Mouse (Mus musculus) cerebellum, adult 9-11 months (tissue): ENCODE results near the gene Prss45.

ENCODE experiments used
- DNase-seq: peaks from one replicate; pipeline ENCODE4 v3.0.0; 2022

The Prss45 gene

DNA sequence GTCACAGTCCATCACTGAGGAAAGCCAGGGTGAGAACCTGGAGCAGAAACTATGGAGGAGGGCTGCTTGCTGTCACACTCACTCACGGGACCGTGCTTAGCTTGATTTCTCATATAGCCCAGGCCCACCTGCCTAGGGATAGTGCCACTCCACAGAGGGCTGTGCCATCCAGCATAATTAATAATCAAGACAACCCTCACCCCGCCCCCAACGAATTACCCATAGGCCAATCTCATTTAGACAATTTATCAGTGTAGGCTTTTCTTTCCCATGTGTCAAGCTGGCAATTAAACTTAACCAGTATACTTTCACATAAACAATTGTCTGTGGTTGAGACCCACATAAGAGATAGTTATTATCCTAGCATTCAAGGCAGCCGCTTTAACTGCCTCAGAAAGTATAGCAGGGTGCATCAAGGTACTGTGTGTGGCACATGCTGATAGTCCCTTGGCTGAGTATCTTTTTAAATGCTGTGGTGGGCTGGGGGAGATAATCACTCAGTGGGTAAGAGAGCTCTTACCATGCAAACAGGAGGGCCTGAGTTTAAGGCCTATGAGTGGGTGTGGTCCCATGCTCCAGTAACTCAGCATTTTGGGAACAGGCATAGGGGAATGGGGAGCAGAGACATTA is 24.7 kb downstream of the Prss45 start:
- DNase-seq: no peak

DNA sequence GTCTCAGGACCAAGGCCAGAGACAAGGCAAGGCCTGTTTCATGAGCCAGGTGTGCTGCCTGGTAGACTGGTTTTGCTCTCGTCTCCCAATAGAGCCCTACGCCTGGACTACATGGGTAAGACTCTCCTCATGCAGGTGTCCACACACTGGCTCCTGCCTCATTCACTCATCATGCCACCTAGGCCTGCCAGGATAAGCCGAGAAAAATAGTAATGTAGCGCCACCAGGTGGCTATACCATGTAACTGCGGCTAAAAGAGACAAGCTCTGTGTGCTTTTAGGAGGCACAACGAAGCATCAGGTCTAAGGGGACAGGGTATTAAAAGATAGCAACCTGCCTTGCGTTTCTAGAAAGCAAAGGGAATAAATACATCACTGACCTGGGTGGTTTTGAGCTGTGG is 36.6 kb downstream of the Prss45 start:
- peak; percentile 40 for DNase-seq

DNA sequence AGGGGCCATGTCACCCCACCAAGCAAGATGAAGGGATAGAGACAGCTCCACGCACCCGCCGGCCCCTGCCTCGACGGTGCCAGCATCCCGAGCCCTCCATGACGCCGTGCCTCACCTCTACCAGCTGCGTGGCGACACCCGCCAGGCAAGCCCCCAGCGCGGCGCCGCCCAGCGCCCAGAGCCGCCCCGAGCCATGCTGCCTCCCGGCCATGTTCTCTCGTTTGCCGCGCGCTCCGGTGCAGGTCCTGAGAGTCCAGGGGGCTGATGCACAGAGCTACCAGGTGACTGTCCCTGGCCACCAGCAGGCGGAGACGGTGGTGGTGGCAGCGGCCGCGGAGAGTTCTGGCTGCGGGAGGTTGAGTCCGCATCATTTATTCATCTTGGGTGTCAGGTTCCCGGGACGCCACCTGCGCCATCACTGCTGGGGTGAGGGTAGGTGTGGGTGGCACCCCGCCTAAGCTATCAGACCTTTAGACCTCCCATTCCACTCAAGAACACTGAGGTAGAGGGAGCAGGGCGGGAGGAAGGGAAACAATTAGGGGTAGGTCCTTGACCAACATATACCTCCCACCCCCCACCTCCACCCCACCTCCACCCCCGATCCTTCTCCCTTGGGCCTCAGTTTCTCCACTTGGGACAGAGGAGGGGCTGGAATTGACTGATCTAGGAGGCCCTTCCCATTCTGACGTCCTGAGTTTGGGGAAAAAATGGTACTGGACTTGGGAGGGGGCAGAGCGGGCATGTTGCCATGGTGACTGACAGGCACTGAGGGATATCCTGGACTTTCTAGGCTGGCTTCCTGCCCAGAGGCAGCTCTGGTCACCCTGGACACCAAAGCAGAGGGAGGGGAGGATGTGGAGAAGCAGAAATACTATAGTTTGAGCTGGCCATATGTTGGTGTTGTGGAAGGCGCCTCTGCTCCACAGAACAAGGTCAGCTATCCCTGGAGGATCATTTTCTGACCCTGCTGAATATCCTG is 39.6 kb downstream of the Prss45 start:
- DNase-seq: no peak

DNA sequence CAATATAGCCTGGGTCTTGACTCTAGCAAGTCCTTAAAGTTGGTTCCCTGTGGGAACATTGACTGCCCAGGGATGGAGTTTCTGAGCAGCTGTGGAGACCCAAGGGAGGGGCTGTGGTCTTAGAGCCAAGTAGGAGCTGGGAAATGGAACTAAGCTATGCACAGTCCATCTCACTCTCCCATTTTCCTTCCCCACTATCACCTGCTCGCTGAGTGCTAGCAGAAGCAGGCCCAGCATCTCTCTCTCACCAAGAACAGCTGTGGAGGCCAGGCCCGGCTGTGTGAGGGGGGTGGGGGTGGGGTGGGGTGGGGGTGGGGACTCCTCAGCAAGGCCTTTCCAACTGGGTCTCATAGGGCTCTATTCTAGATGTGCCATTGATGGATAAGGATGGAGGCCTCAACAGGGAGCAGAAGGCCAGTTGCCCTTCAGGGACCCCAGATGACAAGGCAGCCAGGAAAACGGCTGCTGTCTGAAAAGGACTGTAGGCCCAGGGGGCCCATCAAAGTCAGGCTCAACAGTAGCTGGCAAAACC is 40.3 kb downstream of the Prss45 start:
- no peak for DNase-seq

DNA sequence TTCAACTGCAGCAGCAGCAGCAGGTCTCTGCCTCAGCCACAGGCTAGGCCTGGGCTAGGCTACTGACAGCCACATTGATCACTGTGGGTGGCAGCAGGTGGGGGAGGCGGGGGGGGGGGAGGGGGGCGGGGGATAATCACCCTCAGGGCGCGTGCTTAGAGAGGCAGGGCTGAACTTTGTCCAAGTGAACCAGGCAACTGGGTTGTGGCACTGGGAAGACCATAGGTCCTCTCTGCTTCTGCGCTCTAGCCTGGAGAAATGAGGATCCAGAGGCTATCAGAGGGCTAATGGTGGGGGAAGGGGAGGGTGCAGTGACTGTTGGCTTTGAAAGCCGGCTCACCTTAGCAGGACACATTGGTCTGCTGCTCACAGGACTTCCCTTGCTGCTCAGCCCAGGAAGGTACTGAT is 40.9 kb downstream of the Prss45 start:
- DNase-seq: no peak

DNA sequence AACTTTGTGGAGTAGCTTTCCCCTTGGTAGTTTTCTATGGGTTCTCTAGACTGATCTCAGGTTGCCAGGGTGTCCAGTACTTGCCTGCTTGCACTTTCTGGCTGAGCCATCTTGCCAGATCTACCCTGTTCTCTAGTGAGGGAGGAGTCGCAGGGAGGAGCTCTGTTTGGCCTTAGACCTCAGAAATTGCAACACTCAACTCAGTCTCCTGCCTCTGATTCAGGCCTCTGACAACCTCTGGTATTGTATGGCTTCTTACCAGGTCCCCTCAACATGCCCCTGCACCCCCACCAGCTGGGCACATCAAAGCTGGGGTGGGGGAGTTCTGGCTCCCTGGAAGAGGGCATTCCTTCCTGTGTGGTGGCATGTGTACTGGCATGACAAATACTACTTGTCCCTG is 43.0 kb downstream of the Prss45 start:
- DNase-seq: no peak

DNA sequence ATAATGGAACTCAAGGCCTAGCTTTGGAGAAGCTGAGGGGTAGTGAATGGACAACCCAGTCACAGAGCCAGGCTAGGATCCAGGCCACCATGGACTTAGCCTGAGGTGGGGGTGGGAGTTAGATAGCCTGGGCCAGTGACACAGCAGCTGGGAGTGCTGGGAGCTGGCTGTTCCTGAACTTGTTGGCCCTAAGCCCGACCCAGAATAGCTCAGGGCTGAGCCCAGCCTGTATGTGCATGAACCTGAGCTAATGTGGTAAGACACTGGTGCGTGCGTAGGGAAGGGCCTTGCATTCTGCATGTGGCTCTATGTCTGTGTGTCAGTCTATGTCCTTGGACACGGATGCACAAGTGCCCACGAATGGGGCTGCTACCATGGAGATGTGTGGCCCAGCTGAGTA is 43.5 kb downstream of the Prss45 start:
- DNase-seq: no peak

DNA sequence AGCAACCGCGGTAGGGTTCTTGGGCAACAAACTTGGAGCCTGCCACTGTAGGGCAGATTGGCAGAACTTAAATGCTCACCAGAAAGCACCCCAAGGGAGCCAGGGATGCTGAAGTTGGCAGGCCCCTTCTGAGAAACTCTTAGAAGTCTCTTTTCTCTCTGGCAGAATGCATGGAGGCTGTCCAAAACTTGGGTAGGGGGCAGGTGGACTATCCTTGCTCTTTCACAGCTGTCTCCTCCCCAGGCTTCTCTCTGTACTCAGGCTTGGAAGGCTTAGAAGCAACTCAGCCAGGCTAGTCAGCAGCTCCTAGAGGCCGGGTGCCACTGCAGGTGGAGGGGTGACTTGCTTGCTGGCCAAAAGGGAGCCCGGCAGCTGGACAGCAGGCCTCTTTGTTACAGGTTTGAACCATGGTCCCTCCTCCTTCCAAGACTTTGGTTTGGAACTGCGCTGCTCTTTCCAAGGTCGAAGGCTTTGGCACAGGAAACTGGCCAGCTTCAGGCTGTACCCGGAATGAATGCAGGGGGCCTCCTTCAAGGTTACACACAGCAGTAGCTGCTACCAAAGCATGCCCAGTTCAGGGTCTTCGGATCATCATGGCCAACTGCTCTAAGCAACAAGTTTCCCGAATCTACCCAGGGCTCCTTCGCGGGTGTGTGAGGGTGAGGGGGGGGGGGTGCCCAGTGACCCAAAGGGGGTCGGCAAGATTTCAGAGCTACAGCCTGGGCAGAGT is 45.0 kb downstream of the Prss45 start, which contains the start of gene Als2cl:
Als2cl (plus strand) TSS at position 680 of the 730 bp plus-strand sequence.
- peak; percentile 26 for DNase-seq

DNA sequence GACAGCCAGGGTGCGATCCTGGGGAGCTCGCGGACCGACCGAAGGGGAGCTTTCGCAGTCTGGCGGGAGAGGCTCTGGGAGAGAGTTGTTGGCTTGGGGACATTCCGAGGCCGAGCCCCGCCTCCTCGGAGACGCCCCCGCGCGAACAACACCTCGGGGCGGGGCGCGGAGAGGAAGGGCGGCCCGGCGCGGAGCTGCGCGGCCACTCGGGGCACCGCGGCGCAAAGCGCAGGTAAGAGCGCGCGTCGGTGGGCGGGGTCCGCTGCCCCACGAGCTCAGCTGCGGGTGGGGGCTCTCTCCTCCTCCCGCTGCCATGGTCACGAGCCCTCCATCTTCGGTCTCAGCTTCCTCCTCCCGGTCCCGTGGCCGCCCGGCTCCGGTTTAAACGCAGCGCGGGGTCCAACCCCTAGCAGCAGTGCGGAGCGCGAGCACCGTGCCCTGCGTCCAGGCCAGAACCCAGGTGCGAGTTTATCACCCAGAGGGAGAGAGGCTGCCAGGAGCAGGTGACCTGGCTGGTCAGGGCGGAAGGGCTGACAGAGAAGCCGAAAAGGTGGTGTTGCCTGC is 45.7 kb downstream of the Prss45 start, which contains the start of gene Tmie:
Tmie (minus strand) TSS at position 116 of the 564 bp plus-strand sequence.
- DNase-seq: no peak

DNA sequence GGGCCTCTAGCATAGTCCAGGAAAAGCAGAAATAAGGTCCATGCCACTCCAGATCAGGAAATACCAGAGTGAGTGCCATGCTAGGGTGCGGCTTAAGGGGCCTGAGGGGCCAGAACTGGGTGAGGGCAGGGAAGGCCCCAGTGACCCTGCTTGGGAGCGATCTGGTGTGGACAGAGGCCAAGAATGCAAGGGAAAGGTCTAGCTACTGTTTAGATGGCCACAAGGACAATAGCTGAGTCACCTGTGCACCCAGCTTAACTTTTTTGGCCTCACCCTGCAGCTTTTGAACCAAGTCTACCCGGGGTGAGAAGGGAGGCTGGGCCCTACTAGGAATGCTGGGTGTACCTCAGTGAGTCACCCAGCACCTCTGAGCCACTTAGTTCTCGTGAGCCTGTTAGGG is 46.4 kb downstream of the Prss45 start:
- no peak for DNase-seq

DNA sequence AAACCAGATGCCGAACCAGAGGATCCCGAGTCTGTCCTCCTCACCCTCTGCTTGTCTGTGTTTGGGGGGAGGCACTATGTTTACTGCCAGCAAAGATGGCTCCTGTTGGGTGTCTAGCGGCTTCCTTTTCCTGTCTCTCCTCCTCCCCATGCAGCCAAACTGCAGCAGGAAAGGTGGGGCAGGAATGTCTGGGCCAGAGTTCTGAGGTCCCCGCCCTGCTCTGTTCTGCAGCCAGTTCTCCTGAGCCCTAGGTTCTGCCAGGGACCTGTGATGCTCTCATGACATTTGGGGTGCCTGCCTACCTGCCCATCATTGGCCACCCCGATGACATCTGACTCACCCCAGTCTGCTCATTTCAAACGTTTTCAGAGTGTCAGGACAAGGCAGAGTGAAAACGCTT is 47.6 kb downstream of the Prss45 start:
- DNase-seq: no peak

DNA sequence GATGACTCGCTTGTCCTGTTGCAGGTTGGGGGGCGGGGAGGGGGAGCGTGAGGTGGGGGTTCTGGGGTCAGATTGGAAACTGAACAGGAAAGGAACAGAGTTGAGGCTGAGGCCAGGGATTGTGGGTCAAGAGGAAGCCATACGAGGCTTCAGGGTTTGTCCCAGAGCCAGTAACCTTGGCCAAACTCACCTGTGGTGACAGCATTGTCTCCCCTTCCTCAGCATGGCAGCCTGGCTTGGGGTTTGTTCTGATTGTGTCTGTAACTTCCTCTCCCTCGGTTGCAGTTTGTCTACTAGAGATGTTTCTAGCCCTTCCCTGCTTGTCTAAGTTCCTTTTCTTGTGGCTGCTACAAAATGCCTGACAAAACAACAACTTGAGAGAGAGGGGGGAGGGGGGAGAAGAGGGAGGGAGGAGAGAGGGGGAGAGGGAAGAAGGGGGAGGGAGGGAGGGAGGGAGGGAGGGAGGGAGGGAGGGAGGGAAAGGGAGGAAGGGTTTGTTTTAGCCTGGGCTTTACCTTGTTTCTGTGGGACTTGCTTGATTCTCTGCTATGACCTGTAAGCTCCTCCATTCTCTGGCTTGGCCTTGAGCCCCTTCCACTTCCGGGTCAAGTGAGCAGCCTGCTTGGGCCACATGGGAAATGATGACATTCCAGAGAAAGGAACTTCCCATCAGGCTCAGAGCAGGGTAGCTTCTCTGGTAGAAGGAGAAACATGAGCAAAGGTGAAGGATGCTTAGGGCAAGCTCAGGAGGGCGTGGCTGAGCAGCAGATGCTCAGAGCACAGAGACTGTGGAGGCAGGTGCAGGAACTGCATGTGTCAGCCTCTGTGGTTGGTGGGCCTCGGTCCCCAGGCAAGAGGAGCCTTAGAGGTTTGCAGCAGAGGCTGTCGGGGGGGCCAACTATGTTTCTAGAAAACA is 53.3 kb downstream of the Prss45 start:
- no peak for DNase-seq

DNA sequence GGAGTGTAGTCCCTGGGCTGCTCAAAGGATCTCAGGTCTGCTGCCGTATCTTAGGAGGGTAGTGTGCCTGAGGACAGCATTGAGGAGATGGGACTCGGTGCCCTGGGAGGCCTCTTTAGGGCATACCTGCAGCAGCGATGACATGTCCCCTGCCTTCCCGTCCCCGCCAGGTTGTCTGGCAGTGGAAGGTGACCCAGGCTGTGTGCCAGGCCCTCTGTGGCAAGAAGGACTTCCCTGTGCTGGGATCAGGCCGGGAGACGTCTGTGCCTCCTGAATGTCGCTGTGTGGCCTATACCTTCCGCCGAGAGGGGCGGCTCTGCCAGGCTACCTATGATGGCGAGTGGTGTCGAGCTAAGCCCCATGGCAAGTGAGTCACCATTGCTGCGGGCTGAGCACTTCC is 54.5 kb downstream of the Prss45 start:
- no peak for DNase-seq

DNA sequence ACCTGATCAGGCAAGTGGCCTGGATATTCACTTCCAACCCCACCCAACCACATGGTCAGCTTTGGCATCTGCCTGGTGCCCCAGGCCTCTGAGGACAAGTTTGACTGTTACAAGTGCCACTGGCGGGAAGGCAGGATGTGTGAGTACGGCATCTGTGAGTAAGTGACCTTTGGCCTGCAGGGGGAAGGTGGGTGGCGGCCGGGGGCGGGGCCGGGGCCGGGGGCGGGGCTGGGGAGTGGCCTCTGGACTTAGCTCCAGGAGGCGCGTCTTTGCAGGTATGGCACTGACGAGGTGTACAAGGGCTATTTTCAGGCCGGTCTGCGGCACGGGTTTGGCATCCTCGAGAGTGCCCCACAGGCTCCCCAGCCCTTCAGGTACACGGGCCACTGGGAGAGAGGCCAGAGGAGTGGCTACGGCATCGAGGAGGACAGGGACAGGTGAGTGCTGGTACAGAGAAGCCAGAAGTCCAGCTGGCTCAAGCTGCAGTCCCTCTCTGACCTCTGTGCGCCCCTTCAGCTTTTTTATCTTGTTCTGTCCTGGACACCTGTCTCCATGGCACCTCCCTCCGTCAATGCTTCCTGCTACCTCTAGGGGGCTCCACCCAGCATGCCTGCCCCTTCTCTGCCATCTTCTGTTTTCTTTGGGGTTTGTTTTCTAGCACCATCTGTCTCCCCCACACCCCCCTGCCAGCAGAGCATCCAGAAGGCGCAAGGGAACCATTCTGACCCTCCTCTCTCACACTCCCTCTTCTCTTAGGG is 55.8 kb downstream of the Prss45 start:
- no peak for DNase-seq
